Mouse (Mus musculus) mature B cell (primary cell): ENCODE results near the gene E130309D02Rik.

ENCODE experiments used
- in situ Hi-C: fragments of 300-500 bp; cut with MboI; formaldehyde crosslinking; loops from 2 replicates; pipeline ENCODE4 v1.14.3; 2019

E130309D02Rik gene

GRCm38 (mm10) chr5:143266794-143267193, 48.4 kb downstream of the E130309D02Rik start:
- in situ Hi-C loops, result no loop called here

GRCm38 (mm10) chr5:143265409-143265808, 49.8 kb downstream of the E130309D02Rik start:
- in situ Hi-C loops, result no loop called here

- in situ Hi-C loops, result no loop called here
Observed at GRCm38 (mm10) chr5:143264689-143265088, 50.5 kb downstream of the E130309D02Rik start.

- in situ Hi-C loops, result no loop called here
Observed at GRCm38 (mm10) chr5:143261636-143262035, 53.5 kb downstream of the E130309D02Rik start.

GRCm38 (mm10) chr5:143255802-143256201, 59.4 kb downstream of the E130309D02Rik start:
- in situ Hi-C loops, result no loop called here

GRCm38 (mm10) chr5:143255131-143255519, 60.0 kb downstream of the E130309D02Rik start:
- in situ Hi-C loops, result no loop called here

- in situ Hi-C loops, result no loop called here
Observed at GRCm38 (mm10) chr5:143254487-143255130, 60.6 kb downstream of the E130309D02Rik start.

- in situ Hi-C loops, result no loop called here
Observed at GRCm38 (mm10) chr5:143253881-143254486, 61.2 kb downstream of the E130309D02Rik start.

GRCm38 (mm10) chr5:143253186-143253880, 61.8 kb downstream of the E130309D02Rik start:
- in situ Hi-C loops, result no loop called here

GRCm38 (mm10) chr5:143252791-143253185, 62.4 kb downstream of the E130309D02Rik start:
- in situ Hi-C loops, result no loop called here

GRCm38 (mm10) chr5:143252039-143252438, 63.1 kb downstream of the E130309D02Rik start:
- in situ Hi-C loops, result no loop called here
